Mouse (Mus musculus) small intestine, adult 2 months (tissue): ENCODE data around the gene Fmod. TPM values are rescaled to one million over a fixed set of nuclear protein-coding genes. Genes with fewer than 3 reads are reported as not detected.

Experiments used
- H3K27ac ChIP-seq: fragments of 200-500 bp; 2 replicates; pipeline ENCODE4 v1.5.1; 2012; ENCODE audit warnings: low read depth, low read length, control low read depth, inconsistent platforms; ENCODE audit not compliant: insufficient read depth
- H3K27me3 ChIP-seq: fragments of 200-500 bp; 2 replicates; pipeline ENCODE4 v1.6.1; 2012; ENCODE audit warnings: mild to moderate bottlenecking, moderate library complexity, low read length, inconsistent platforms; ENCODE audit not compliant: control insufficient read depth, insufficient read depth
- H3K36me3 ChIP-seq: fragments of 200-500 bp; 2 replicates; pipeline ENCODE4 v1.6.1; 2012; ENCODE audit warnings: mild to moderate bottlenecking, low read length, control low read depth, inconsistent platforms; ENCODE audit not compliant: control insufficient read depth, insufficient read depth
- H3K4me1 ChIP-seq: fragments of 200-500 bp; 2 replicates; pipeline ENCODE4 v1.6.1; 2012; ENCODE audit warnings: low read length, inconsistent platforms, mixed read lengths; ENCODE audit not compliant: control insufficient read depth, insufficient read depth, insufficient read length
- H3K4me3 ChIP-seq: fragments of 200-500 bp; 2 replicates; pipeline ENCODE4 v1.5.1; 2012; ENCODE audit warnings: low read depth, mild to moderate bottlenecking, control low read depth, inconsistent platforms, low read length, moderate library complexity
- CTCF ChIP-seq: fragments of 200-500 bp; IDR thresholded peaks from 2 replicates; pipeline ENCODE4 v1.5.1; 2012; ENCODE audit warnings: low read depth, mild to moderate bottlenecking, control low read depth, inconsistent platforms, low read length, moderate library complexity, mixed read lengths; ENCODE audit not compliant: insufficient replicate concordance, insufficient read length; ENCODE audit errors: extremely low read depth
- POLR2A ChIP-seq: fragments of 200-500 bp; IDR thresholded peaks from 2 replicates; pipeline ENCODE4 v1.6.1; 2012; ENCODE audit warnings: low read depth, mild to moderate bottlenecking, control low read depth, inconsistent platforms, low read length, moderate library complexity
- WGBS: fragments of 180-500 bp; shearing (Covaris S2); methylation state at CpG from one replicate; pipeline ENCODE4 v1.1.7; 2018; 5-methylcytosine and 5-hydroxymethylcytosine counted together
- polyA plus RNA-seq: library from polyadenylated mRNA; depleted of rRNA; stranded (reverse); fragments of >200 nt; gene quantifications from 2 replicates; pipeline ENCODE4 v1.2.3, GENCODE M21; 2012; rRNA removed

Gene Fmod
- polyA plus RNA-seq, 1 experiment, result 0.48 TPM

DNA sequence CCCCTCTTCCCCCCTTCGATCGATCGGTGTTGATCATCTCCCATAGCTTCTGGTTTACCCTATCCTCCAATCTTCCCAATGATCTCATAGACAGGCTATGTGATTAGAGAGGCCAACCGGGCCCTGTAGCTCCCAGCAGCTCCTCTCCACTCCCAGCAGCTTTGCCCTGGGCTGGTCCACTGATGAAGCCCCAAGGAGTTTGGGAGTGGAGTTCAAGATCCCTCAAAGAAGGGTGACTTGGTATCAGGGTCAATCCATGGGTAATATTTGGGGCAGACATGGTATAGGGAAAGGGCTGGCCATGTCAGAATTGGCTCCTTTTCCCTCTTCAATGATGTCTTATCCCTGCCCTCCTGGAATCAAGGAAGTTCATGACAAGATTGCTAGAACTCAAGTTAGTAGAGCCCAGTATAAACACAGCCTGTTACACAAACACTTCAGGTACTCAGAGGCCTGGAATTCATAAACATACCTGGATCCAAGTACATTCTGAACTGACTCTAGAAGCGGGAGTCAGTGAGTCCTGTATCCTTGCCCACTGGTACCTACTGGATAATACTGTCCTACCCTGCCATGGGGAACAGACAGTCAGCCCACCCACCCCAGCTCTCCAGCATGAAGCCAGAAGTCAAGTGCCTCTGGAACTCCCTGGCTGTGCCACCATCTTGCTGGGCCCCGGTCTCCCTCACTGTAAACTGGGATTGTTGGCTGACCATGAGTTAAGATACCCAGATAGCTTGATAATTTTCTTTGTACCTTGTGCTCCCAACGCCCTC, 60.2 kb downstream of the Fmod start:
- 31% methylated on average over 7 of the region's 7 CpGs for WGBS
- H3K4me1 ChIP-seq, result peaks cover 61% of the 10 kb centered on the region

More for the DNA sequence above, 60.2 kb downstream of the Fmod start:
- no peaks in the 10 kb centered on the region for H3K27me3 ChIP-seq
- H3K36me3 ChIP-seq, result no peaks in the 10 kb centered on the region
- no peak for TF ChIP-seq CTCF
- no peak for TF ChIP-seq POLR2A
- H3K27ac ChIP-seq, result peak overlapping the region; percentile 94
- H3K4me3 ChIP-seq, result no peak overlapping the region

Other genes starting within 250 kb of the Fmod start
- 5.0 and 5.5 TPM in 2 replicates for gene Atp2b4, start 236.2 kb upstream of the Fmod start, polyA plus RNA-seq
- gene Optc, start 129.3 kb upstream of the Fmod start, polyA plus RNA-seq, result 5.0 and 8.3 TPM in 2 replicates
- 11.4 and 14.2 TPM in 2 replicates for gene Prelp, start 115.8 kb upstream of the Fmod start, polyA plus RNA-seq
- 18.0 and 73.7 TPM in 2 replicates for gene Btg2, start 41.9 kb downstream of the Fmod start, polyA plus RNA-seq
- gene Chit1, start 74.0 kb downstream of the Fmod start, polyA plus RNA-seq, result 1.6 TPM in 1 of 2 replicates, not detected in the other
- gene Chil1, start 144.9 kb downstream of the Fmod start, polyA plus RNA-seq, result 0.46 and 0.88 TPM in 2 replicates
- gene Mybph, start 156.2 kb downstream of the Fmod start, polyA plus RNA-seq, result 0.05 and 0.08 TPM in 2 replicates
- gene Adora1, start 198.2 kb downstream of the Fmod start, polyA plus RNA-seq, result 1.2 and 3.5 TPM in 2 replicates